Mouse (Mus musculus): ENCODE measurements at regions not wholly inside any gene's neighbourhood (a gene's known extent, or its start where the extent isn't known, plus 50 kb on each side); places are given as distances from the start of the nearest gene placed in this dataset.

GRCm38 (mm10) chr9:91077490-91077889, 284.7 kb upstream of the Zic4 start:
- Histone ChIP-seq H3K4me1 (ENCODE audit: insufficient read depth, low read depth, low read length) (no peaks in the 10 kb centered on the region), H3K27me3 (ENCODE audit: insufficient read depth, low read length) (no peaks in the 10 kb centered on the region), H3K4me3 (ENCODE audit: low read depth, low read length) (no peak overlapping the region), H3K36me3 (replicated peaks) (no peaks in the 10 kb centered on the region), H3K9me3 (replicated peaks) (0 out of 2 replicates have a peak, but pooled peaks cover 3% of the 10 kb centered on the region)
- ATAC-seq (ENCODE audit: extremely low read depth, insufficient number of reproducible peaks, low FRiP score, poor library complexity, severe bottlenecking) (no peak), DNase-seq (ENCODE audit: low spot score) (no peak)
- TF ChIP-seq CTCF (IDR thresholded peaks at IDR 0.05; ENCODE audit: low read depth, low read length) (no peak), GATA2 (IDR thresholded peaks at IDR 0.05; ENCODE audit: borderline replicate concordance, low read depth, low read length) (no peak), TAL1 (conservative IDR thresholded peaks at IDR 0.05; ENCODE audit: low read depth, low read length) (no peak), GATA1 (IDR thresholded peaks at IDR 0.05; ENCODE audit: borderline replicate concordance, low read length) (no peak), POLR2AphosphoS5 (IDR thresholded peaks at IDR 0.05; ENCODE audit: insufficient replicate concordance, low read depth, low read length) (no peak)

GRCm38 (mm10) chr9:91083791-91084190, 278.4 kb upstream of the Zic4 start:
- Histone ChIP-seq H3K4me1 (ENCODE audit: insufficient read depth, low read depth, low read length) (no peaks in the 10 kb centered on the region), H3K36me3 (replicated peaks) (no peaks in the 10 kb centered on the region), H3K27me3 (ENCODE audit: insufficient read depth, low read length) (no peaks in the 10 kb centered on the region), H3K4me3 (ENCODE audit: low read depth, low read length) (no peak overlapping the region), H3K9me3 (replicated peaks) (peaks cover 14% of the 10 kb centered on the region)
- DNase-seq (ENCODE audit: low spot score) (no peak), ATAC-seq (ENCODE audit: extremely low read depth, insufficient number of reproducible peaks, low FRiP score, poor library complexity, severe bottlenecking) (no peak)
- TF ChIP-seq TAL1 (conservative IDR thresholded peaks at IDR 0.05; ENCODE audit: low read depth, low read length) (no peak), GATA1 (IDR thresholded peaks at IDR 0.05; ENCODE audit: borderline replicate concordance, low read length) (no peak), CTCF (IDR thresholded peaks at IDR 0.05; ENCODE audit: low read depth, low read length) (no peak), GATA2 (IDR thresholded peaks at IDR 0.05; ENCODE audit: borderline replicate concordance, low read depth, low read length) (no peak), POLR2AphosphoS5 (IDR thresholded peaks at IDR 0.05; ENCODE audit: insufficient replicate concordance, low read depth, low read length) (no peak)

GRCm38 (mm10) chr9:91085923-91086322, 276.3 kb upstream of the Zic4 start:
- peaks cover 14% of the 10 kb centered on the region for H3K9me3 ChIP-seq (replicated peaks)
- ATAC-seq (ENCODE audit: extremely low read depth, insufficient number of reproducible peaks, low FRiP score, poor library complexity, severe bottlenecking): no peak
- no peaks in the 10 kb centered on the region for H3K4me1 ChIP-seq (ENCODE audit: insufficient read depth, low read depth, low read length)
- H3K27me3 ChIP-seq (ENCODE audit: insufficient read depth, low read length): no peaks in the 10 kb centered on the region
- H3K4me3 ChIP-seq (ENCODE audit: low read depth, low read length): no peak overlapping the region
- no peak for DNase-seq (ENCODE audit: low spot score)
- TF ChIP-seq GATA2 (IDR thresholded peaks at IDR 0.05; ENCODE audit: borderline replicate concordance, low read depth, low read length) (no peak), GATA1 (IDR thresholded peaks at IDR 0.05; ENCODE audit: borderline replicate concordance, low read length) (no peak), CTCF (IDR thresholded peaks at IDR 0.05; ENCODE audit: low read depth, low read length) (no peak), TAL1 (conservative IDR thresholded peaks at IDR 0.05; ENCODE audit: low read depth, low read length) (no peak), POLR2AphosphoS5 (IDR thresholded peaks at IDR 0.05; ENCODE audit: insufficient replicate concordance, low read depth, low read length) (no peak)
- no peaks in the 10 kb centered on the region for H3K36me3 ChIP-seq (replicated peaks)

GRCm38 (mm10) chr9:91089348-91089747, 272.9 kb upstream of the Zic4 start:
- Histone ChIP-seq H3K4me1 (ENCODE audit: insufficient read depth, low read depth, low read length) (no peaks in the 10 kb centered on the region), H3K9me3 (replicated peaks) (peaks cover 11% of the 10 kb centered on the region), H3K27me3 (ENCODE audit: insufficient read depth, low read length) (no peaks in the 10 kb centered on the region), H3K4me3 (ENCODE audit: low read depth, low read length) (no peak overlapping the region), H3K36me3 (replicated peaks) (no peaks in the 10 kb centered on the region)
- TF ChIP-seq POLR2AphosphoS5 (IDR thresholded peaks at IDR 0.05; ENCODE audit: insufficient replicate concordance, low read depth, low read length): no peak
- no peak for TF ChIP-seq GATA2 (IDR thresholded peaks at IDR 0.05; ENCODE audit: borderline replicate concordance, low read depth, low read length)
- no peak for TF ChIP-seq TAL1 (conservative IDR thresholded peaks at IDR 0.05; ENCODE audit: low read depth, low read length)
- no peak for TF ChIP-seq CTCF (IDR thresholded peaks at IDR 0.05; ENCODE audit: low read depth, low read length)
- TF ChIP-seq GATA1 (IDR thresholded peaks at IDR 0.05; ENCODE audit: borderline replicate concordance, low read length): no peak
- DNase-seq (ENCODE audit: low spot score): no peak
- ATAC-seq (ENCODE audit: extremely low read depth, insufficient number of reproducible peaks, low FRiP score, poor library complexity, severe bottlenecking): no peak

GRCm38 (mm10) chr9:91091421-91092050, 270.7 kb upstream of the Zic4 start:
- ATAC-seq (ENCODE audit: extremely low read depth, insufficient number of reproducible peaks, low FRiP score, poor library complexity, severe bottlenecking): no peak
- H3K36me3 ChIP-seq (replicated peaks): no peaks in the 10 kb centered on the region
- no peak overlapping the region for H3K4me3 ChIP-seq (ENCODE audit: low read depth, low read length)
- H3K27me3 ChIP-seq (ENCODE audit: insufficient read depth, low read length): no peaks in the 10 kb centered on the region
- no peak for DNase-seq (ENCODE audit: low spot score)
- H3K9me3 ChIP-seq (replicated peaks): peaks cover 2% of the 10 kb centered on the region
- no peaks in the 10 kb centered on the region for H3K4me1 ChIP-seq (ENCODE audit: insufficient read depth, low read depth, low read length)
- no peak for TF ChIP-seq CTCF (IDR thresholded peaks at IDR 0.05; ENCODE audit: low read depth, low read length)
- no peak for TF ChIP-seq GATA2 (IDR thresholded peaks at IDR 0.05; ENCODE audit: borderline replicate concordance, low read depth, low read length)
- no peak for TF ChIP-seq TAL1 (conservative IDR thresholded peaks at IDR 0.05; ENCODE audit: low read depth, low read length)
- TF ChIP-seq GATA1 (IDR thresholded peaks at IDR 0.05; ENCODE audit: borderline replicate concordance, low read length): no peak
- TF ChIP-seq POLR2AphosphoS5 (IDR thresholded peaks at IDR 0.05; ENCODE audit: insufficient replicate concordance, low read depth, low read length): no peak

GRCm38 (mm10) chr9:91101614-91102407, 260.4 kb upstream of the Zic4 start:
- no peak for ATAC-seq (ENCODE audit: extremely low read depth, insufficient number of reproducible peaks, low FRiP score, poor library complexity, severe bottlenecking)
- peaks cover 10% of the 10 kb centered on the region for H3K9me3 ChIP-seq (replicated peaks)
- no peak overlapping the region for H3K4me3 ChIP-seq (ENCODE audit: low read depth, low read length)
- no peaks in the 10 kb centered on the region for H3K4me1 ChIP-seq (ENCODE audit: insufficient read depth, low read depth, low read length)
- no peak for DNase-seq (ENCODE audit: low spot score)
- no peak for TF ChIP-seq GATA1 (IDR thresholded peaks at IDR 0.05; ENCODE audit: borderline replicate concordance, low read length)
- TF ChIP-seq POLR2AphosphoS5 (IDR thresholded peaks at IDR 0.05; ENCODE audit: insufficient replicate concordance, low read depth, low read length): no peak
- H3K27me3 ChIP-seq (ENCODE audit: insufficient read depth, low read length): no peaks in the 10 kb centered on the region
- no peaks in the 10 kb centered on the region for H3K36me3 ChIP-seq (replicated peaks)
